Mouse (Mus musculus): ENCODE measurements around the gene Ecm2. TPM values are rescaled to one million over a fixed set of nuclear protein-coding genes. Genes with fewer than 3 reads are reported as not detected.

Ecm2 gene
- polyA plus RNA-seq, 1 experiment from 2014 or later: 0.82 TPM

DNA sequence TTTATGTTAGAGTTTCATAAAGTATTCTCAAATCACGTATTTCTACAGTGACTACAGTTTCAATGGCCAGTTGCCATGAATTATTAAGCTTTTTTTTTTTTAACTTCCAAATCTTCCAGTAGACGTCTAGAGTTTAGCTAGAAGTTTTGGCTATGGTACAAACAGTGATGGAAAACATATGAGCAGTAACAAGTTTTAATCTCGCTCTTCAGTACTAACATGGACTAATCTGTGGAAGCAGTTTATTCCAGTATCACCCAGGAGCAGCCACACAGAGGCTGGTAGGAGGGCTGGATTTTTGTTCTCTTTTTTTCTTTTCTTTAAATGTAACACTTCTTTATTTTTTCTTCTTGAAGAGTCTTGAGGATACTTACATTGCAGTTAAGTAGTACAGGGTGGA is 39.7 kb downstream of the Ecm2 start, which contains the start of gene Aspn:
TSS of gene Aspn (plus strand) at position 165 of the 400 bp plus-strand sequence.
- Histone ChIP-seq H3K4me1 (ENCODE audit: control insufficient read depth, insufficient read depth, low read length) (no peaks in the 10 kb centered on the region), H3K9me3 (ENCODE audit: control insufficient read depth, low read length) (no peaks in the 10 kb centered on the region), H3K27me3 (replicated peaks; ENCODE audit: control insufficient read depth, insufficient read depth, low read length) (no peaks in the 10 kb centered on the region), H3K36me3 (ENCODE audit: control insufficient read depth, insufficient read depth, low read length) (no peaks in the 10 kb centered on the region), H3K27ac (ENCODE audit: low read length) (0 out of 2 replicates have a peak within 1 kb of the TSS, but pooled peaks have one; percentile 5), H3K4me3 (ENCODE audit: low read length) (no peak within 1 kb of the TSS), H3K4me2 (ENCODE audit: low read depth, low read length) (no peak within 1 kb of the TSS), H3K9ac (ENCODE audit: low read depth, low read length) (no peak within 1 kb of the TSS)
- WGBS: 56% methylated on average over 3 of the region's 3 CpGs
- ATAC-seq: no peak

DNA sequence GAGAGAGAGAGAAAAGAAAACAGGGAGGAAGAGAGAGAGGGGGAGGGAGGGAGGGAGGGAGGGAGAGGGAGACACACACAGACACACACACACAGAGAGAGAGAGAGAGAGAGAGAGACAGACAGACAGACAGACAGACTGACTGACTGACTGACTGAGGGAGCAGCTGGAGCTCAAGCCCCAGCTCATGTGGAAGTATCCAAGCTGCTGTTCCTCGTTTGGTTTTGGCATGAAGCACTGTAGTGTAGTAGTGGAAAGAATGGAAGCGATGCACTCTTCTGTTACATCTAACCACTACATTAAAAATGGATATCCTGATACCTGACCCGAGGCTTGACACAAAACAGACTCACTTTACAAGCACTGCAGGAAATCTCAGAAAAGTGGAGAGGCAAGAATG is 41.0 kb downstream of the Ecm2 start:
- H3K36me3 ChIP-seq (ENCODE audit: control insufficient read depth, insufficient read depth, low read length): no peaks in the 10 kb centered on the region
- 44% methylated on average over 3 of the region's 3 CpGs for WGBS
- peak overlapping the region; percentile 23 for H3K27ac ChIP-seq (ENCODE audit: low read length)
- H3K4me1 ChIP-seq (ENCODE audit: control insufficient read depth, insufficient read depth, low read length): no peaks in the 10 kb centered on the region
- no peaks in the 10 kb centered on the region for H3K27me3 ChIP-seq (replicated peaks; ENCODE audit: control insufficient read depth, insufficient read depth, low read length)
- H3K4me3 ChIP-seq (ENCODE audit: low read length): no peak overlapping the region
- 0 out of 2 replicates have a peak, but pooled peaks have one; percentile 33 for ATAC-seq
- no peak overlapping the region for H3K9ac ChIP-seq (ENCODE audit: low read depth, low read length)
- H3K4me2 ChIP-seq (ENCODE audit: low read depth, low read length): no peak overlapping the region
- H3K9me3 ChIP-seq (ENCODE audit: control insufficient read depth, low read length): no peaks in the 10 kb centered on the region

DNA sequence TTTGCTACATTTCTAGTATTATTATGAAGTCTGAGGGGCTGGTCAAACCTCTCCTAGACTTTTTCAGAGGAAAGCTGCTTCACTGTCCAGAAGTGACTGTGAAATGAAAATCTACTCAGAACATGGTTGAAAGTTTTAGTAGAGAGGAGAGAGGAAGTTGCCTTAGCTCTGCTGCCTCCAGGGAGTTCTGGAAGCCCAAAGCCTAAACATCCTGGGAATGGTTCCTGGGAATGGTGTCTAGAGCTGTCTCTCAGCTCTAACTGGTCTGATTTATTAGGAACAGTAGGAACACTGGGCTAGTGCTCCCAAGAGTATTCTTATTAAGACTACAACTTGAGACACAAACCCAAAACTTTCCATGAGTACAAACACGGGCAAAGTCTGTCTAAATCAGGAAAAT is 41.9 kb downstream of the Ecm2 start:
- H3K27ac ChIP-seq (ENCODE audit: low read length): peak overlapping the region; percentile 73
- no peaks in the 10 kb centered on the region for H3K9me3 ChIP-seq (ENCODE audit: control insufficient read depth, low read length)
- 44% methylated on average over 1 of the region's 1 CpGs for WGBS
- H3K4me3 ChIP-seq (ENCODE audit: low read length): no peak overlapping the region
- H3K4me2 ChIP-seq (ENCODE audit: low read depth, low read length): no peak overlapping the region
- H3K4me1 ChIP-seq (ENCODE audit: control insufficient read depth, insufficient read depth, low read length): no peaks in the 10 kb centered on the region
- no peak overlapping the region for H3K9ac ChIP-seq (ENCODE audit: low read depth, low read length)
- no peaks in the 10 kb centered on the region for H3K36me3 ChIP-seq (ENCODE audit: control insufficient read depth, insufficient read depth, low read length)
- ATAC-seq: peak; percentile 50
- H3K27me3 ChIP-seq (replicated peaks; ENCODE audit: control insufficient read depth, insufficient read depth, low read length): no peaks in the 10 kb centered on the region

DNA sequence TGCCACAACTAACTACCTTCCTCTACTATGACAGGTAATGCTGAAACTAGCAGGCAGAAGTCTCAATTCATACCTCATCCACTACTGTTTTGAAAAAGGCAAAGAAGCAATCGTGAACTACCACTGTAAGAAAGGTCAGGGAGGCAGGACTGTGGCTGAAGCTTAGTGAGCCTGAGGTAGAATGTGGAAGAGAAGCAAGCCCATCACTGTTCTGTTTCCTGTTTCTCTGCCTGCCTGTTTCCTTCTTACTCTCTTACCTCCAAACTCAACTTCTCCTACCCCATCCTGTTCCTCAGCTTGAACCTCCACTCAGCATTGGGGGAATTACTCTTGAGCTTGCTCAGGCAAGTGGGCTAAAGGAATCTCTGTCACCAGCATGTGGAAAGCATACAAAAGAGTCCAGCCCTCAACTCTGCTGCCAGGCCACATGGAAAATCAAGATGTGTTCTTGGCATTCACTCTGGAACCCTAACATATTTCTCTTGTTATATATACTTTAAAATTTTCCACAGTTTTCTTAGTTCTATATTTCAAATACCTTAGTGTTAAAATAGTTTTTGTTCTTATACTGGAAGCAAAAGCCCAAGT is 43.0 kb downstream of the Ecm2 start:
- Histone ChIP-seq H3K4me1 (ENCODE audit: control insufficient read depth, insufficient read depth, low read length) (no peaks in the 10 kb centered on the region), H3K4me2 (ENCODE audit: low read depth, low read length) (no peak overlapping the region), H3K9ac (ENCODE audit: low read depth, low read length) (no peak overlapping the region), H3K4me3 (ENCODE audit: low read length) (no peak overlapping the region), H3K27ac (ENCODE audit: low read length) (no peak overlapping the region), H3K36me3 (ENCODE audit: control insufficient read depth, insufficient read depth, low read length) (no peaks in the 10 kb centered on the region), H3K9me3 (ENCODE audit: control insufficient read depth, low read length) (no peaks in the 10 kb centered on the region), H3K27me3 (replicated peaks; ENCODE audit: control insufficient read depth, insufficient read depth, low read length) (no peaks in the 10 kb centered on the region)
- 59% methylated on average over 1 of the region's 1 CpGs for WGBS
- no peak for ATAC-seq

DNA sequence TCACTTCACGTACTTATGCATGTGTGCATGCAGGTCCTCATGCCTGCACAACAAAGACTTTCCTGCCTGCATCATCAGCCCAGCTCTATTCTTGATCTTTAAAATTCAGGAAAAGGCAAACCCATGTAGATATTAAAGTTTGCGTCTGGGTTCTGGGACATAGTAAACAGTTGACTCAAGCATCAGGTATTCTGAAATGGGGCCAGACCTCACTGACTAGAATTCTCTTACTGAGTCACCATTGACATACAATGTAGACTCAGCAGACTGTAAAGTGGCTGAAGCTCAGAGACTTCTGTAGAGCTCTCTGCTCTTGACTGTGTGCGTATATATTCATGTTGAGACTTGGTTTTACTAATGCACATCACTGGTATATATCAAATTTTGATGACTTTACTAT is 45.0 kb downstream of the Ecm2 start:
- ATAC-seq: no peak
- 86% methylated on average over 3 of the region's 3 CpGs for WGBS
- Histone ChIP-seq H3K36me3 (ENCODE audit: control insufficient read depth, insufficient read depth, low read length) (no peaks in the 10 kb centered on the region), H3K4me3 (ENCODE audit: low read length) (no peak overlapping the region), H3K27ac (ENCODE audit: low read length) (no peak overlapping the region), H3K9ac (ENCODE audit: low read depth, low read length) (no peak overlapping the region), H3K27me3 (replicated peaks; ENCODE audit: control insufficient read depth, insufficient read depth, low read length) (no peaks in the 10 kb centered on the region), H3K9me3 (ENCODE audit: control insufficient read depth, low read length) (no peaks in the 10 kb centered on the region), H3K4me2 (ENCODE audit: low read depth, low read length) (no peak overlapping the region), H3K4me1 (ENCODE audit: control insufficient read depth, insufficient read depth, low read length) (no peaks in the 10 kb centered on the region)

DNA sequence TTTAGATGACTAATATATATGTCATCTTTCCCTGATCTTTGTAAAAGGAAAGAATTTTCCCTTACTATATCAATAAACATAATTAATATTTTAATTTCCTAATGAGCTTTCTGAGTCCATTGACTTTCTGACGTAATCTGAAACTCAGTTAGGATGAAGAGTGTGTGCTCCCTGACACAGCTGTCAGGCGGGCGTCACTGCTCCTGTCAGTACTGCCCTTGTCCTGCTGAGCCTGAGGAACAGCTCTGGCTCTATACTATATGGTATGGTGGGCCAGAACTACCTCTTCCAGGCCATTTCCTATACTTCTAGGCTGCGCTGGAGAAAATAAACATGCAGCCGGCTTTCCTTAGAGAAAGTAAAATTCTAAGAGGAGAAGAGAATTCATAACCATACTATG is 49.9 kb downstream of the Ecm2 start:
- no peak overlapping the region for H3K9ac ChIP-seq (ENCODE audit: low read depth, low read length)
- no peaks in the 10 kb centered on the region for H3K36me3 ChIP-seq (ENCODE audit: control insufficient read depth, insufficient read depth, low read length)
- no peaks in the 10 kb centered on the region for H3K9me3 ChIP-seq (ENCODE audit: control insufficient read depth, low read length)
- H3K4me1 ChIP-seq (ENCODE audit: control insufficient read depth, insufficient read depth, low read length): no peaks in the 10 kb centered on the region
- 81% methylated on average over 5 of the region's 5 CpGs for WGBS
- H3K4me2 ChIP-seq (ENCODE audit: low read depth, low read length): no peak overlapping the region
- H3K4me3 ChIP-seq (ENCODE audit: low read length): no peak overlapping the region
- ATAC-seq: no peak
- no peaks in the 10 kb centered on the region for H3K27me3 ChIP-seq (replicated peaks; ENCODE audit: control insufficient read depth, insufficient read depth, low read length)
- no peak overlapping the region for H3K27ac ChIP-seq (ENCODE audit: low read length)

DNA sequence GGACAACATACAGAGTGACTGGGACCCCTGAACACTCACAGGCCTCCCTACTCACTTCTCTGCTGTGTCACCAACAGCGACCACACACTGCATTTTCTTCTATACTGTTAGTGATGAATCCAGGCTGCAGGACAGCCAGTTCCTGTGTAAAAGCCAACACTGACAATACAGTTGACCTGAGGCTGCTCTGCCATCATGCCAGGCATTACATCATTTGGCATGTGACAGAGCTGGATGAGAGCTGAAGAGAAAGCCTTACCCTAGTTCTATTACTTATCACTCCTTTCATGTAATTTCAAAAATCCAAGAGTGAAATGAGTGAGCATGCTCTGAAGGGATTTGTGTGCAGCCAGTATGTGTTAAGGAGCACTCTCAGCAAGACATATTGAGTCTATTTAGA is 51.6 kb downstream of the Ecm2 start:
- H3K4me3 ChIP-seq (ENCODE audit: low read length): no peak overlapping the region
- no peaks in the 10 kb centered on the region for H3K4me1 ChIP-seq (ENCODE audit: control insufficient read depth, insufficient read depth, low read length)
- H3K27me3 ChIP-seq (replicated peaks; ENCODE audit: control insufficient read depth, insufficient read depth, low read length): no peaks in the 10 kb centered on the region
- no peak overlapping the region for H3K9ac ChIP-seq (ENCODE audit: low read depth, low read length)
- WGBS: 70% methylated on average over 1 of the region's 1 CpGs
- ATAC-seq: no peak
- no peaks in the 10 kb centered on the region for H3K36me3 ChIP-seq (ENCODE audit: control insufficient read depth, insufficient read depth, low read length)
- no peak overlapping the region for H3K27ac ChIP-seq (ENCODE audit: low read length)
- no peaks in the 10 kb centered on the region for H3K9me3 ChIP-seq (ENCODE audit: control insufficient read depth, low read length)
- no peak overlapping the region for H3K4me2 ChIP-seq (ENCODE audit: low read depth, low read length)

DNA sequence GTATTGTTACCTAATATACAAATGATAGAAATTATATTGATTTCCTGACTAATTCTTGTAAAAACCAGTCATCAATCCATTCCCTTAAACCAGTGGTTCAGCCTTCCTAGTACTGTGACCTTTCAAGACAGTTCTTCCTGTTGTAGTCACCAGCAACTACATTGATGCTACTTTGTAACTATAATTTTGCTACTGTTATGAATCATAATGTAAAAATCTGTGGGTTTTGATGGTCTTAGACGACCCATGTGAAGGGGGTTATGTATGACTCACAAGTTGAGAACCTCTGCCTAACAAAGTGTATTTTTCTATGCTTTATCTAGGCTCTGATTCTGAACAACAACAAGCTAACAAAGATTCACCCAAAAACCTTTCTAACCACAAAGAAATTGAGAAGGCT is 52.3 kb downstream of the Ecm2 start:
- Histone ChIP-seq H3K9me3 (ENCODE audit: control insufficient read depth, low read length) (no peaks in the 10 kb centered on the region), H3K4me1 (ENCODE audit: control insufficient read depth, insufficient read depth, low read length) (no peaks in the 10 kb centered on the region), H3K36me3 (ENCODE audit: control insufficient read depth, insufficient read depth, low read length) (no peaks in the 10 kb centered on the region), H3K27ac (ENCODE audit: low read length) (no peak overlapping the region), H3K27me3 (replicated peaks; ENCODE audit: control insufficient read depth, insufficient read depth, low read length) (no peaks in the 10 kb centered on the region), H3K4me3 (ENCODE audit: low read length) (no peak overlapping the region), H3K9ac (ENCODE audit: low read depth, low read length) (no peak overlapping the region), H3K4me2 (ENCODE audit: low read depth, low read length) (no peak overlapping the region)
- WGBS: 70% methylated on average over 1 of the region's 1 CpGs
- no peak for ATAC-seq

DNA sequence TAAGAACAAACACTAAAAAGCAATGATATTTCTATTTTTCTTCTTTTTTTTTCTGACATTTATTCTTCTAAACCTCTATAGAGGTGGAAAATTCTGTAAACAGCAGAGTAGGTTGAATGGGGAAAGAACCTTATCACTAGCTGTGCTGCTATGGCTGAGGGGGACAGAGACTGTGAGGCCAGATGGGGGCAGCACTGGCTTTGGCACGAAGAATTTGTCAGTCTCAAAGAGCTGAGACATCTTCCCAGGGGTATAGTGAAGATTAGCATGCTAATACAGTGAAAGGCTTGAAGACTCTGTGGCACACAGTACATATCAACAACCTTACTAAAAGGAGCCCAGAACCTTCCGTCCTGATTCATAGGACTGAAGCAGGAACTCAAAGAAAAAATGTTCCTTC is 54.6 kb downstream of the Ecm2 start:
- WGBS: 41% methylated on average over 2 of the region's 2 CpGs
- Histone ChIP-seq H3K4me2 (ENCODE audit: low read depth, low read length) (no peak overlapping the region), H3K9me3 (ENCODE audit: control insufficient read depth, low read length) (no peaks in the 10 kb centered on the region), H3K4me3 (ENCODE audit: low read length) (no peak overlapping the region), H3K36me3 (ENCODE audit: control insufficient read depth, insufficient read depth, low read length) (no peaks in the 10 kb centered on the region), H3K4me1 (ENCODE audit: control insufficient read depth, insufficient read depth, low read length) (no peaks in the 10 kb centered on the region), H3K27me3 (replicated peaks; ENCODE audit: control insufficient read depth, insufficient read depth, low read length) (no peaks in the 10 kb centered on the region), H3K27ac (ENCODE audit: low read length) (no peak overlapping the region), H3K9ac (ENCODE audit: low read depth, low read length) (no peak overlapping the region)
- ATAC-seq: no peak

DNA sequence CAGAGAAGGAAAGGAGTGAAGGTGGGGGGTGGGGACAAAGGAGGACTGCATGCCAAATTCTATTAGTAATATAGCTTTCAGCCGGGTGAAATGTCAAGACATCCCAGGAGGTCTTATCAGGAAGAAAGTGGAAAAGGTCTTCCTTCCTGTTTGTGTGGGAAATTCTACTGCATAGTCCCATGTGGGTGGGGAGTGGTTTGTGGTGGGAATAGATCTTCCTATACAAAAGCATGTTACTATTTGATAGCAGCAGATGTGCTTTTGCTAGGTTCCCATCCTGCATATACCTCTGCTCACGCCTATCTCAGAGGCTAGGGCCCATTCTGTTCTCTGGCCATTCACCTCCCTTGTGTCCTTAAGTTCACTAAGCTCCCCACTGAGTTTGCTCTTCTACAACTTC is 56.3 kb downstream of the Ecm2 start:
- ATAC-seq: no peak
- 62% methylated on average over 2 of the region's 2 CpGs for WGBS

More for the DNA sequence above, 56.3 kb downstream of the Ecm2 start:
- Histone ChIP-seq H3K9ac (ENCODE audit: low read depth, low read length) (no peak overlapping the region), H3K4me2 (ENCODE audit: low read depth, low read length) (no peak overlapping the region), H3K4me3 (ENCODE audit: low read length) (no peak overlapping the region), H3K27ac (ENCODE audit: low read length) (no peak overlapping the region), H3K36me3 (ENCODE audit: control insufficient read depth, insufficient read depth, low read length) (no peaks in the 10 kb centered on the region), H3K4me1 (ENCODE audit: control insufficient read depth, insufficient read depth, low read length) (no peaks in the 10 kb centered on the region), H3K27me3 (replicated peaks; ENCODE audit: control insufficient read depth, insufficient read depth, low read length) (no peaks in the 10 kb centered on the region), H3K9me3 (ENCODE audit: control insufficient read depth, low read length) (no peaks in the 10 kb centered on the region)

All from intestine, embryonic 16.5 days (tissue).